Mouse (Mus musculus) urinary bladder, postnatal 14 days (tissue): ENCODE results near the gene Cpsf2.
"Not testable (repeated sequence)": the region's sequence is repeated elsewhere in the genome, so short reads cannot be mapped to it uniquely, and the experiment has no call there.

Source experiments
- DNase-seq: peaks from one replicate; pipeline ENCODE4 v3.0.0; 2021; ENCODE audit warnings: low spot score

Gene Cpsf2

GRCm38 (mm10) chr12:101975601-101976571, at the start of gene Cpsf2:
Gene Cpsf2, plus strand, starts transcription at chr12:101975988.
- DNase-seq = peak; percentile 80

DNA sequence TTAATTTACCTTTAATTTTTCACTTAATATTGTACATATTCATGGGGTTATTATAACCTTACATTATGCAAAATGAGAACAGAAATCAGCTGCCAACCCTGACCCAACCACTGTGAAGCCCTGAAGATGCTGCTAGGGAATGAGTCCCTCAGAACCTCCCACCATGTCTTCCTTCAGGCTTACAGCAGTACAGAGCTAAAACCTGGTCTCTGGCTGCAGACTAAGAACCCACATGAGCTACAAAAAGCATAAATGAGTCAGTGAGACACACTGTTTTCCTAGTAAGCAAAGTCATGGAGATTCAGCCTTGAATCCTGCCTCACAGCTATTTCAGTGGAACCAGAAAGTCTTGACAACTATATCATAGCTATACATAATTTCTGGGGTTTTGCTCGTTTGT, 47.4 kb upstream of the Cpsf2 start:
- DNase-seq = no peak

- DNase-seq = no peak
These were observed 40.6 kb upstream of the Cpsf2 start for GRCm38 (mm10) chr12:101935223-101935622.

- no peak for DNase-seq
These were observed 38.2 kb upstream of the Cpsf2 start for GRCm38 (mm10) chr12:101937572-101937971.

- DNase-seq = no peak
These were observed 27.8 kb upstream of the Cpsf2 start for GRCm38 (mm10) chr12:101947986-101948385.

DNA sequence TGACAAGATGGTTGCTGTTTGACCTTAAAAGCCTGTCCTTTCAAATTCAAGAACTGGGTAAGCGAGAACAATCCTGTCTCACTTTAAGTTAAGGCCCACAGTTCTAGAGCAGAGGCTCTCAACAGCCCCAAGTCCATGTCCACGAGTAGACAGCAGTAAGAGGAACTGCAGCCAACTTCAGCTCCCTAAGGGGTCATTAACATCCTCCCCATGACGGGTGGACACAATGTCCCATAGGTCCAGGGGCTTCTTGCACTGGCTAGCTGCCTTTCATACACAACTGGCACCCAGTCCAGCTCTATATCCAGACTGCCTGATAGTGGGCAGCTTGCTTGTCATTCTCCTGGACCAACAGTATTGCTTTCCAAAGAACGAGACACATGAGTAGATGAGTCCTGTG, 27.0 kb upstream of the Cpsf2 start:
- no peak for DNase-seq

GRCm38 (mm10) chr12:101955821-101956220, 20.0 kb upstream of the Cpsf2 start:
- DNase-seq = not testable (repeated sequence)

GRCm38 (mm10) chr12:101957079-101957941, 18.5 kb upstream of the Cpsf2 start:
- DNase-seq = no peak

GRCm38 (mm10) chr12:101957942-101958544, 17.7 kb upstream of the Cpsf2 start, which contains the start of gene Atxn3:
Gene Atxn3, minus strand, starts transcription at chr12:101958246.
- DNase-seq = peak; percentile 98

GRCm38 (mm10) chr12:101958556-101958955, 17.2 kb upstream of the Cpsf2 start:
- no peak for DNase-seq

DNA sequence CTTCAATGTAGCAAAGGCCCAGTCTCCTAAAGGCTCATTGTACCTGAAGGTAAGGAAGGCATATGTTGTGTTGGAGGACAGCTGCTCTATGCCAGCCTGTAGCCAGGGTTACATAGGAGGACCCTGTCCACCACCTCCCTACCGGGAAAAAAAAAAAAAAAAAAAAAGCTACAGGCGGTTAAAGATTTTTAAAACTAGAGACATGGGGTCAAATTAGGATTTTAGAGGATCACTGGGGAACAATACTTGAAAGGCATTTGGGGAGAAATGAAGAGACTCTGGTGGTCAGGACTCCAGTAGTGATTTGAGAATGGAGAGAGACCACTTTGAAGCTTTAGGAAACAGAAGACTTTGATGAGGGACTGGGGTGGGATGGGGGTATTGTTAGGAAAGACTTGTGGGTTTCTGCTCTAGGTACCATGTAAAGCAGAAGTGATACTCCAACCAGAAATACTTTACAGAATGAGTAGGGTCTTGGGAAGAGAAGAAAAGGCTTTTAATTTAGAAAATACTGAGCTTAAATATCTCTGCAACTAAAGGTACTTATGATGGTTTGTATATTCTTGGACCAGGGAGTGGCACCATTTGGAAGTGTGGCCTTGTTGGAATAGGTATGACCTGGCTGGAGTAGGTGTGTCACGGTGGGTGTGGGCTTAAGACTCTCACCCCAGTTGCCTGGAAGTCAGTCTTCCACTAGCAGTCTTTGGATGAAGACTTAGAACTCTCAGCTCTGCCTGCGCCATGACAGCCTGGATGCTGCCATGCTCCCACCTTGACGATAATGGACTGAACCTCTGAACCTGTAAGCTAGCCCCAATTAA, 16.6 kb upstream of the Cpsf2 start:
- DNase-seq = not testable (repeated sequence)

DNA sequence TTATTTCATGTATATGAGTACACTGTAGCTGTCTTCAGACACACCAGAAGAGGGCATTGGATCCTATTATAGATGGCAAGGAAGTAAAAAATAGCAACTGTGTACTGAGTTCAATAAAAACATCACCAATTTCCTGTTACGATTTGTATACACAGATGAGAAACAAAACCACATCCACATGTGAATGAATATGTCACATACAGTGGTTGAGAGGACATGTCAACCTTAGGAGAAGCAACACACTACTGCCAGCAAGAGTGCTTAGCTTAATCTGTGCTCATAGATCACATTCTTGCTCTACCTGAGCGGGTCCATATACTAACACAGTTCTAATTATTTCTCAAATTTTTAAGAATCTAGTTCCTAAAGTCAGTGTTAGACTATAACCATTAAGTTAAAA, 4.5 kb upstream of the Cpsf2 start:
- no peak for DNase-seq

GRCm38 (mm10) chr12:101972230-101972629, 3.6 kb upstream of the Cpsf2 start:
- no peak for DNase-seq

GRCm38 (mm10) chr12:101974571-101974970, 1.2 kb upstream of the Cpsf2 start:
- no peak for DNase-seq

- no peak for DNase-seq
These were observed 604 bp upstream of the Cpsf2 start for GRCm38 (mm10) chr12:101975167-101975600.

- no peak for DNase-seq
These were observed 1.0 kb downstream of the Cpsf2 start for GRCm38 (mm10) chr12:101976651-101977403.

- no peak for DNase-seq
These were observed 1.7 kb downstream of the Cpsf2 start for GRCm38 (mm10) chr12:101977404-101977915.

DNA sequence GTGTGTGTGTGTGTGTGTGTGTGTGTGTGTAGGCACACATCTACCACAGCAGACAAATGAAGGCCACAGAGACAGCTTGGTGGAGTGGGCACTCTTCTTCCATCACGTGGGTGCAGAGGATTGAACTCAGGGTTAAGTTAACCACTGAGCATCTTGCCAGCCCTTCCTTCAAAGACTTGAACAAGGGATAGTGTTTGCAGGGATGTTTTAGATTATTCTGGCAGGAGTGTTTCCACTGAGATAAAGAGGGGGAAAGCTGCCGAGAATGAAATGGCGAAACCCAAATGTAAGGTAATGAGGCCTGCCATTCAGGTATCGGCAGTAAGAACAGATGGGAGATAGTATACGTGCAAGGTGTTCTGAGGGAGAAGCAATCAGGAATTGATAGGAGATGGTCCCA, 2.4 kb downstream of the Cpsf2 start:
- DNase-seq = no peak

- no peak for DNase-seq
These were observed 2.8 kb downstream of the Cpsf2 start for GRCm38 (mm10) chr12:101978588-101978987.

- DNase-seq = no peak
These were observed 3.5 kb downstream of the Cpsf2 start for GRCm38 (mm10) chr12:101979213-101979750.
